Mouse (Mus musculus): ENCODE measurements around the gene Rassf1. TPM values are rescaled to one million over a fixed set of nuclear protein-coding genes. Genes with fewer than 3 reads are reported as not detected.
A peak's percentile ranks its signal among the peaks of the same experiment; 100 is the strongest.

The Rassf1 gene
- polyA plus RNA-seq, 1 experiment from 2014 or later = 44.2 TPM

- no peak overlapping the region for H3K27ac ChIP-seq (replicated peaks)
- no peaks in the 10 kb centered on the region for H3K4me1 ChIP-seq (replicated peaks; ENCODE audit: control insufficient read depth, insufficient read depth)
- H3K9ac ChIP-seq (ENCODE audit: low read length) = no peak overlapping the region
- H3K36me3 ChIP-seq (ENCODE audit: control insufficient read depth, insufficient read depth, low read length) = peaks cover 13% of the 10 kb centered on the region
- no peaks in the 10 kb centered on the region for H3K9me3 ChIP-seq (ENCODE audit: control insufficient read depth, low read length)
- no peak overlapping the region for H3K4me2 ChIP-seq (replicated peaks; ENCODE audit: low read depth)
- no peak for DNase-seq (ENCODE audit: low spot score)
- TF ChIP-seq EP300 (optimal IDR thresholded peaks at IDR 0.05) = no peak
- no peak for ATAC-seq (ENCODE audit: low FRiP score, low TSS enrichment)
- H3K27me3 ChIP-seq (ENCODE audit: control insufficient read depth, insufficient read depth, low read length) = no peaks in the 10 kb centered on the region
- H3K4me3 ChIP-seq (ENCODE audit: low read depth, low read length) = no peak overlapping the region
- 80% methylated on average over 11 of the region's 11 CpGs for WGBS
Measured at GRCm38 (mm10) chr9:107596619-107597569, 45.5 kb downstream of the Rassf1 start.

- H3K27ac ChIP-seq (replicated peaks) = no peak overlapping the region
- H3K36me3 ChIP-seq (ENCODE audit: control insufficient read depth, insufficient read depth, low read length) = peaks cover 5% of the 10 kb centered on the region; the same call in 1 of the 2 replicates
- WGBS = 64% methylated on average over 5 of the region's 5 CpGs
- TF ChIP-seq CTCF (IDR thresholded peaks at IDR 0.05; ENCODE audit: low read depth) (no peak), EP300 (optimal IDR thresholded peaks at IDR 0.05) (no peak)
- H3K9me3 ChIP-seq (ENCODE audit: control insufficient read depth, low read length) = no peaks in the 10 kb centered on the region
- no peak for ATAC-seq (ENCODE audit: low FRiP score, low TSS enrichment)
- no peak overlapping the region for H3K4me2 ChIP-seq (replicated peaks; ENCODE audit: low read depth)
- H3K9ac ChIP-seq (ENCODE audit: low read length) = no peak overlapping the region; the same call in 1 of the 2 replicates
- H3K4me3 ChIP-seq (ENCODE audit: low read depth, low read length) = no peak overlapping the region
- no peaks in the 10 kb centered on the region for H3K27me3 ChIP-seq (ENCODE audit: control insufficient read depth, insufficient read depth, low read length)
- DNase-seq (ENCODE audit: low spot score) = no peak
- H3K4me1 ChIP-seq (replicated peaks; ENCODE audit: control insufficient read depth, insufficient read depth) = no peaks in the 10 kb centered on the region
Measured at GRCm38 (mm10) chr9:107598385-107598784, 47.0 kb downstream of the Rassf1 start.

GRCm38 (mm10) chr9:107599433-107599832 is 48.1 kb downstream of the Rassf1 start:
- Histone ChIP-seq H3K36me3 (ENCODE audit: control insufficient read depth, insufficient read depth, low read length) (no peaks in the 10 kb centered on the region), H3K27ac (replicated peaks) (no peak overlapping the region), H3K9me3 (ENCODE audit: control insufficient read depth, low read length) (no peaks in the 10 kb centered on the region), H3K9ac (ENCODE audit: low read length) (no peak overlapping the region), H3K4me2 (replicated peaks; ENCODE audit: low read depth) (no peak overlapping the region), H3K4me3 (ENCODE audit: low read depth, low read length) (no peak overlapping the region), H3K27me3 (ENCODE audit: control insufficient read depth, insufficient read depth, low read length) (no peaks in the 10 kb centered on the region), H3K4me1 (replicated peaks; ENCODE audit: control insufficient read depth, insufficient read depth) (no peaks in the 10 kb centered on the region)
- no peak for TF ChIP-seq CTCF (IDR thresholded peaks at IDR 0.05; ENCODE audit: low read depth)
- no peak for TF ChIP-seq EP300 (optimal IDR thresholded peaks at IDR 0.05)
- WGBS = 76% methylated on average over 9 of the region's 9 CpGs
- ATAC-seq (ENCODE audit: low FRiP score, low TSS enrichment) = no peak; the same call in 1 of the 2 replicates
- no peak for DNase-seq (ENCODE audit: low spot score)

GRCm38 (mm10) chr9:107599842-107600241 is 48.5 kb downstream of the Rassf1 start:
- no peaks in the 10 kb centered on the region for H3K36me3 ChIP-seq (ENCODE audit: control insufficient read depth, insufficient read depth, low read length)
- no peaks in the 10 kb centered on the region for H3K27me3 ChIP-seq (ENCODE audit: control insufficient read depth, insufficient read depth, low read length)
- no peak for ATAC-seq (ENCODE audit: low FRiP score, low TSS enrichment)
- H3K4me2 ChIP-seq (replicated peaks; ENCODE audit: low read depth) = no peak overlapping the region
- no peaks in the 10 kb centered on the region for H3K9me3 ChIP-seq (ENCODE audit: control insufficient read depth, low read length)
- DNase-seq (ENCODE audit: low spot score) = no peak
- WGBS = 78% methylated on average over 14 of the region's 14 CpGs
- no peaks in the 10 kb centered on the region for H3K4me1 ChIP-seq (replicated peaks; ENCODE audit: control insufficient read depth, insufficient read depth)
- no peak for TF ChIP-seq EP300 (optimal IDR thresholded peaks at IDR 0.05)
- TF ChIP-seq CTCF (IDR thresholded peaks at IDR 0.05; ENCODE audit: low read depth) = no peak
- no peak overlapping the region for H3K4me3 ChIP-seq (ENCODE audit: low read depth, low read length)
- no peak overlapping the region for H3K9ac ChIP-seq (ENCODE audit: low read length)
- no peak overlapping the region for H3K27ac ChIP-seq (replicated peaks)

- Histone ChIP-seq H3K4me3 (ENCODE audit: low read depth, low read length) (no peak overlapping the region), H3K9me3 (ENCODE audit: control insufficient read depth, low read length) (no peaks in the 10 kb centered on the region), H3K4me2 (replicated peaks; ENCODE audit: low read depth) (no peak overlapping the region), H3K9ac (ENCODE audit: low read length) (no peak overlapping the region), H3K27ac (replicated peaks) (no peak overlapping the region), H3K36me3 (ENCODE audit: control insufficient read depth, insufficient read depth, low read length) (no peaks in the 10 kb centered on the region), H3K27me3 (ENCODE audit: control insufficient read depth, insufficient read depth, low read length) (no peaks in the 10 kb centered on the region), H3K4me1 (replicated peaks; ENCODE audit: control insufficient read depth, insufficient read depth) (no peaks in the 10 kb centered on the region)
- WGBS = 70% methylated on average over 12 of the region's 12 CpGs
- DNase-seq (ENCODE audit: low spot score) (peak; percentile 81), ATAC-seq (ENCODE audit: low FRiP score, low TSS enrichment) (0 out of 2 replicates have a peak, but pooled peaks have one; percentile 0)
- TF ChIP-seq CTCF (IDR thresholded peaks at IDR 0.05; ENCODE audit: low read depth) = peak; percentile 61
- TF ChIP-seq EP300 (optimal IDR thresholded peaks at IDR 0.05) = no peak
Measured at GRCm38 (mm10) chr9:107600745-107601144, 49.4 kb downstream of the Rassf1 start.

GRCm38 (mm10) chr9:107601275-107601674 is 49.9 kb downstream of the Rassf1 start:
- WGBS = 80% methylated on average over 11 of the region's 11 CpGs
- Histone ChIP-seq H3K9ac (ENCODE audit: low read length) (no peak overlapping the region), H3K4me3 (ENCODE audit: low read depth, low read length) (no peak overlapping the region), H3K4me1 (replicated peaks; ENCODE audit: control insufficient read depth, insufficient read depth) (no peaks in the 10 kb centered on the region), H3K4me2 (replicated peaks; ENCODE audit: low read depth) (no peak overlapping the region), H3K9me3 (ENCODE audit: control insufficient read depth, low read length) (no peaks in the 10 kb centered on the region), H3K27me3 (ENCODE audit: control insufficient read depth, insufficient read depth, low read length) (no peaks in the 10 kb centered on the region), H3K27ac (replicated peaks) (no peak overlapping the region), H3K36me3 (ENCODE audit: control insufficient read depth, insufficient read depth, low read length) (no peaks in the 10 kb centered on the region)
- TF ChIP-seq CTCF (IDR thresholded peaks at IDR 0.05; ENCODE audit: low read depth) (no peak), EP300 (optimal IDR thresholded peaks at IDR 0.05) (no peak)
- ATAC-seq (ENCODE audit: low FRiP score, low TSS enrichment) = no peak
- DNase-seq (ENCODE audit: low spot score) = no peak
